Mouse (Mus musculus) urinary bladder, postnatal 36 days (tissue): ENCODE data around the gene A530032D15Rik.
"Not testable (repeated sequence)": the region's sequence is repeated elsewhere in the genome, so short reads cannot be mapped to it uniquely, and the experiment has no call there.

Experiments used
- DNase-seq, 2 experiments: peaks; one replicate each; pipeline ENCODE4 v3.0.0; 2022; ENCODE audit warnings: low spot score in 2 of 2, mixed read lengths in 1 of 2

A530032D15Rik gene

DNA sequence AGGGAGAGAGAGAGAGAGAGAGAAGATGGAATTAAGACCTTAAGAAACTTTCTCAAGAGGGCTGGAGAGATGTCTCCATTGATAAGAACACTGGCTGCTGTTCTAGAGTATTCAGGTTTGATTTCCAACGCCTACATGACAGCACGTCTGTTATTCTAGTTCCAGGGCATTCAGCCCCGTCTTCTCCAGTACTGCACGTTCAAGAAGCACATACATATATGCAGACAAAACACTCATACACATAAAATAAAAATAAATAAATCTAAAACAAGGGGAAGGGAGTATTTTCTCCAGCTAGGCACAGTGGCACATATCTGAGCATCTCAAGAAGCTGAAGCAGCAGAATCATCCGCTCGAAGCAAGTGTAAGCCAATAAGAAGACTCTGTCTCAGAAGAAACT, 73.9 kb downstream of the A530032D15Rik start:
- not testable (repeated sequence) for DNase-seq

- DNase-seq, result not testable (repeated sequence)
Measured at GRCm38 (mm10) chr1:85034394-85034793, 75.3 kb downstream of the A530032D15Rik start.

- DNase-seq, result not testable (repeated sequence)
Measured at GRCm38 (mm10) chr1:85033616-85034015, 76.0 kb downstream of the A530032D15Rik start.
